Mouse (Mus musculus): ENCODE measurements at regions not wholly inside any gene's neighbourhood (a gene's known extent, or its start where the extent isn't known, plus 50 kb on each side); places are given as distances from the start of the nearest gene placed in this dataset.
"Not testable (repeated sequence)": the region's sequence is repeated elsewhere in the genome, so short reads cannot be mapped to it uniquely, and the experiment has no call there.

GRCm38 (mm10) chr6:41225382-41225781 lies 76.7 kb upstream of the Try4 start:
- no peak for DNase-seq (ENCODE audit: low read depth, low spot score)

DNA sequence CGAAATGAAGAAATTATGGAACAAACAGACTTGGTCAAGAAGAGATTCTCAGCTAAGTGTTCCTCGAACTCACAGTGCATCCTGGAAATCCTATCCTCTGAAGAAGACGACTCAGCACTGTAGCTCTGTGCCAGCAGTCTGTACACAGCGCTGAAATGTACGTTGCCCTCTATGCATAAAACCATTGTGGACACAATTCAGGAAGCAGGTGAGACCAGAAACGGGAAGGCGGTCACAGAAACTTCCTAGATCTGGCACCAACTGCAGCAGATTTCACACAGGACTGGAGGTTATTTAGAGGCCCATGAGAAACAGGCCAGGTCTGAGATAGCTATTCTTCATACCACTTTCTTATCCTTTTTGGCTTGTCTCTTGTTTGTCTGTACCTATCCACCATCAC lies 83.7 kb upstream of the Try4 start:
- no peak for DNase-seq (ENCODE audit: low read depth, low spot score)

DNA sequence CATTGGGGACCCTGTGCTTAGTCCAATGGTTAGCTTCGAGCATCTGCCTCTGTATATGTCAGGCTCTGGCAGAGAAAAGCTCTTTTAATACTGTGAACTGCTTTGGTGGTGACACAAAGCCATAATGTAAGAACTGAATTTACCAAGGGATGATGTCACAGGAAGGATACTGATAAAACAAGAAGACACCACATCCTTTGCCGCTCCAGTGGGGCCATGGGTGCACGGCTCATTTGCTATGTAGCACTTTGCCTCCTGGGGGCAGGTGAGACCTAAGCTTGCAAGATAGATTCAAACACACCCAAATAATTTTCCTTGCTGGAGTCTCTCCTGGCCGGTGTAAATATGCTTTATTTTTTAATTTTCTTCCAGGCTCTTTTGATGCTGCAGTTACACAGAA lies 86.2 kb upstream of the Try4 start:
- DNase-seq (ENCODE audit: low read depth, low spot score) = no peak

- no peak for DNase-seq (ENCODE audit: low read depth, low spot score)
Observed at GRCm38 (mm10) chr6:41205864-41206263, 96.2 kb upstream of the Try4 start.

DNA sequence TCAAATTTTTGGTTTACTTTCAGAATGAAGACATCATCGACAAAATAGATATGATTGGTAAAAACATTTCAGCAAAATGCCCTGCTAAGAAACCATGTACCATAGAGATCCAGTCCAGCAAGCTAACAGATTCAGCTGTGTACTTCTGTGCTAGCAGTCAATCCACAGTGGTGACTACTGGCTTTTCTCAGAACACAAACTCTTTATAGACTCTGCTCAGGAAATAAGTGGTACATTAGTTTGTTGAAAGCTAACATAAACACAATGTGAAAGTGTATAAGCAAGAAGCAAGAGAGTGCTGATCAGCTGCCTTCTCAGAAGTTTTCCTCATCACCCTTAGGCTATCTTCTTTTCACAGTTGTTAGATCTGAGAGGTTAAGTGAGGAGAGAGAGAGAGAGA lies 99.2 kb upstream of the Try4 start:
- no peak for DNase-seq (ENCODE audit: low read depth, low spot score)

- DNase-seq (ENCODE audit: low read depth, low spot score) = no peak
Observed at GRCm38 (mm10) chr6:41202302-41202701, 99.8 kb upstream of the Try4 start.

DNA sequence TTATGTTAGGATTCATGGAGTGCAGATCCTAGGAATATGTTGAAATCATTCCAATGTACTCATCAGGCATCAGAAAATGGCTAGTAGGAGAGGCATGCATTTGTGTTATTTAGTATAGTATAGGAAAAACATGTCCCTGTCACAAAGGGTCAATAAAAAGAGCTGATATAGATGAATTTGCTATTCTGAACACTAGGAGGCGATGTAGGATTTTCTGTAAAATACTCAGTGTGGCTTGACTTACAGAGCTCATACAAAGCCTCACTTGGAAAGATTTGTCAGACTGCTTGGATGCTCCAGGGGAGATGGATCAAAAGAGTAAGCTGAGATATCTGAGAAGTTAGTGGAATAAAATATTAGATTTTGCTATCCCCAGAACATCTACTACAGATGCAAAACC lies 107.6 kb upstream of the Try4 start:
- peak; percentile 46 for DNase-seq (ENCODE audit: low read depth, low spot score)

DNA sequence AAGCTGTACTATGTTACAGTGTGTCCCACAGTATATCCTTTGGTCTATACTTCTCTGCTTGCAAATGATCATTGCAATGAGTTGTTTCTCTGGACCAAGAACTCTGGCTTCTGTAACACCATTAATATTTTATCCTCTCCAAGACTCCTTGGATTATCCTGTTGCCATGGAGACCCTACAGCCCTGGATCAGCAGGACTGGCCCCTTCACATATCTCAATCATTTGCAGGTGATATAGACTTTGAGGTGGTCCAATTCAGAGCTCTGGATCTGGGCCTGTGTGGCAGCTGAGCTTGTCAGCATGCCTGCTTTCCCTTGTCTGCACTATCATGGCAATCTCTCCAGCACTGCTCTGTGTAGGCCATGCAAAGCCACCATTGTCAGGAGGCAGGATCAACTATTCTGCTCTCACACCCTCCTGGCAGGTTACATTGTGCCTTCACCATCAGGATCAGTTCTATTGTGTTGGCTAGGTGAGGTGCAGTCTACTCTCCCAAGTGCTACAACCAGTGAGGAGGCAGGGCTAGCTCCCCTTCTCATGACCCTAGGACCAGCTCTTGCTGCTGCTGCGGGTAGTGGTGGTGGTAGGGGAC lies 110.2 kb upstream of the Try4 start:
- no peak for DNase-seq (ENCODE audit: low read depth, low spot score)

DNA sequence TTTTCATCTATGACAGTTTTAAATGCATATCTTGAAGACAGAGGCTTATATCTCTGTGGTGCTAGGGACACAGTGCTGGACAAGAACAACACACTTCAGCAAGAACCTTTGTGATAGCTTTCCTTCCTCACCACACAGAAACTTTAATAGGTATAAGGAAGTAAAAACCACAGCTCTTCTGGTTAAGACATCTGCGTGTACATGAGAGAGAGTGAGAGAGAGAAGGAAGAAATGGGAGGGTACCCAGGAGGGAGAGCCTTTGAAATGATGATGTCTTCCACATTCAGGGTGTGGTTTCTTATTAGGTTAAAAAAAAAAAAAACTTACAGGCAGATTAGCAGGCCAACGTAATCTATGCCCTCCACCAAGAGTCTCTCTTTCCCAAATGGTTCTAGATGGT lies 113.2 kb upstream of the Try4 start:
- no peak for DNase-seq (ENCODE audit: low read depth, low spot score)

GRCm38 (mm10) chr6:41187966-41188365 lies 114.1 kb upstream of the Try4 start:
- peak; percentile 35 for DNase-seq (ENCODE audit: low read depth, low spot score)

- peak; percentile 21 for DNase-seq (ENCODE audit: low read depth, low spot score)
Observed at GRCm38 (mm10) chr6:41178896-41179295, 123.2 kb upstream of the Try4 start.

GRCm38 (mm10) chr6:41178019-41178418 lies 124.0 kb upstream of the Try4 start:
- no peak for DNase-seq (ENCODE audit: low read depth, low spot score)

DNA sequence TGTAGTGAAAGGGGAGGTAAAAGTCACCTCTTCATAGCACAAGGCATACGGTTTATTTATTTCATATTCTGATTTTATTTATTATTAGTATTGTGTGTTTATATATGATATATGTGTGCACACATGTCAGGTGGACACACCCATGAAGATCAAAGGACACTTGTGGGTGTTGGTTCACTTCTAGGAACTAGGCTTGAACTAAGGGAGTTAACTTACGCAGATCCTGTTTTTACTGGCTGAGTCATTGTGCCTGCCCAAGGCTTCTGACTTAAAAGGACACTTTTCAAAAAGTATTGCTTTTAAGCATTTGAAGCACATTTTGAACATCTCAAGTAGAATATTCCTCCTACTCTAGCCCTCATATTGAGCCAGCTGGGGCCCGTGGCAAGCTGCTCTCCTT lies 124.9 kb upstream of the Try4 start:
- DNase-seq (ENCODE audit: low read depth, low spot score) = no peak

DNA sequence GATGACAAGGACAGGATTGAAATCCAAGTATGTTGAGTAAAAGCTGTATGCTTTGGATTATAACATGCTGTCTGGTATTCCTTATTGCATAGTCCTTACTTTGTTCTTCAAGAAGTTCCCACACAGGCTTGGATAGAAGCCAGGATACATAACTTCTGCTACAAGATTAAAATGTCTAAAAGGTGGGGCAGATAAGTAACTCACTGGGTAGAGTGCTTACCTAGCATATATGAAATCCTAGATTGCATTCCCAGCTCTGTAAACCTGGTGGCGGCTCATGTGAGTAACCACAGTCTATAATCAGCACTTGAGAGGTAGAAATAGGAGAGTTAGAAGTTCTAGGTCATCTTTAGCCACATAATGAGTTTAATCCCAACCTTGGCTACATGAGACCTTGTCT lies 126.0 kb upstream of the Try4 start:
- DNase-seq (ENCODE audit: low read depth, low spot score) = no peak

DNA sequence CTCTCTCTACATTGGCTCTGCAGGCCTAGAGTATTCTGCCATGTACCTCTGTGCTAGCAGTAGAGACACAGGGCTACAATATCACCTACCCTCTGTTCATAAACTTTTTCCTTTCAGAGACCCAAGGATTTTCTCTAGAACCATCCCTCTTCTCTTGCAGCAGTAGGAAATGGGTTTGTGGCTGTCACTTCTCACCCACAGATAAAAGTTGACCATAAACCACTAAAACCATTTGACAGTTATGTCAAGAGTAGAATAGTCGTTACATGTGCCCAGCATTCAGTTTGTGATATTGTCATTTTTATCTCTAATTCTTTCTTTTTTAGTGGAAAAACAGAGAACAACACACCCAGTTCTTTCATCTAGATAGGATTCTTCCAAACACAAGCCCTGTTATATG lies 128.2 kb upstream of the 2210010C04Rik start:
- no peak for DNase-seq (ENCODE audit: low read depth, low spot score)

DNA sequence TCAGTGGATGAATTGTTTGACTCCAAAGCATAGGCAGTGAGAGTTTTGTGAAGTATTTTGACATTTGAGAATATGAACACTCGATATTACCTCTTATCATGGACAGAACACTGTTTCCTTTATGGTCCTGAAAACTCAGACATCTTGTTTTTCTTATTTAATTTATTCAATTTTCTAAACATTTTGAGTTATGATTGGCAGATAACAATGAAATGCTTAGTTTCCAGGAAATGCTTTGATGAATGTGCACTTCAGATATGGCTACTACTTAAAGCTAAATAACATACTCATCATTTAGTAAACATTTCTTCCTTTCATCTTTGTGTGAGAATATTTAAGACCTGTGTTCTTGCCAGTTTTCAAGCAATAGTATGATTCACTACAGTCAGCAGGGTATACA lies 126.4 kb upstream of the 2210010C04Rik start:
- no peak for DNase-seq (ENCODE audit: low read depth, low spot score)

DNA sequence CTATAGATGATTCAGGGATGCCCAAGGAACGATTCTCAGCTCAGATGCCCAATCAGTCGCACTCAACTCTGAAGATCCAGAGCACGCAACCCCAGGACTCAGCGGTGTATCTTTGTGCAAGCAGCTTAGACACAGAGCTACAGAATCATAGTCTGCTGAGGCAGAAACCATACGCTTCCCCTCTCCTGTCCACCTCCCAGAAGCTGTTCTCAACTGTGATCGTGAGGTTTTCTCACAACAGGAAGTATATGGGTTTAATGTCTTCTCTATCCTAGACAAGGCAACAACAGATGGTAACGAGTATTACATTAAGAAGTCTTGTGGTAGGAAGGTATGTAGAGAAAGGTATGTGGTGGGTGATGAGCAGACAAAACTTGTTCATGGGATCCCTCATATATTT lies 116.8 kb upstream of the 2210010C04Rik start:
- no peak for DNase-seq (ENCODE audit: low read depth, low spot score)

- DNase-seq (ENCODE audit: low read depth, low spot score) = no peak
Observed at GRCm38 (mm10) chr6:41151542-41151941, 116.2 kb upstream of the 2210010C04Rik start.

DNA sequence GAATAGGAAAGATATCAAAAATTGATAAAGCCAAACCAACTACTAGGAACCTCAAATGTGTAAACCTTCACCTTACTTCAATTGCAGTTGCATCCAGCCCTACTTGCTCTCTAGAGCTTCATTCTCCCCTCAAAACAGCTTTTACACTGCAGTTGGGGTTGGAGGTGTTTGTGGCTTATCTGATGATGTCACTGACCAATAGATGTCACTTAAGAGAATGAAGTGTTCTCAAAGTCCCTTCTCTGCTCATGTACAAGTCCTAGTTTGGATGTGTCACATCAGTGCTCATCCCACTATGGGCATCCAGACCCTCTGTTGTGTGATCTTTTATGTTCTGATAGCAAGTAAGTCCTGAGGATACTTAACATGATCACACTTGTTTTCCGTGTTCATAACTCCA lies 105.6 kb upstream of the 2210010C04Rik start:
- no peak for DNase-seq (ENCODE audit: low read depth, low spot score)

DNA sequence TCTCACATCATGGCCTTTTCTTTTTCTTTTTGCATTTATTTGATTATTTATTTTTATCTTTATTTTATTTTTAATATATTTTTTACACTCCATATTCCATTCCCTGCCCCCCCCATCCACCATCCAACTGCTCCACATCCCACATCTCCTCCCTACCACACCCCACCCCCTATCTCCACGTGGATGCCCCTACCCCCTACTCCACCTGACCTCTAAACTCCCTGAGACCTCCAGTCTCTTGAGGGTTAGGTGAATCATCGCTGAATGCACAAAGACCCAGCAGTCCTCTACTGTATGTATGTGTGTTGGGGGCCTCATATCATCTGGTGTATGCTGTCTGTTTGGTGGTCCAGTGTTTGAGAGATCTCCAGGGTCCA lies 102.1 kb upstream of the 2210010C04Rik start:
- DNase-seq (ENCODE audit: low read depth, low spot score) = not testable (repeated sequence)

DNA sequence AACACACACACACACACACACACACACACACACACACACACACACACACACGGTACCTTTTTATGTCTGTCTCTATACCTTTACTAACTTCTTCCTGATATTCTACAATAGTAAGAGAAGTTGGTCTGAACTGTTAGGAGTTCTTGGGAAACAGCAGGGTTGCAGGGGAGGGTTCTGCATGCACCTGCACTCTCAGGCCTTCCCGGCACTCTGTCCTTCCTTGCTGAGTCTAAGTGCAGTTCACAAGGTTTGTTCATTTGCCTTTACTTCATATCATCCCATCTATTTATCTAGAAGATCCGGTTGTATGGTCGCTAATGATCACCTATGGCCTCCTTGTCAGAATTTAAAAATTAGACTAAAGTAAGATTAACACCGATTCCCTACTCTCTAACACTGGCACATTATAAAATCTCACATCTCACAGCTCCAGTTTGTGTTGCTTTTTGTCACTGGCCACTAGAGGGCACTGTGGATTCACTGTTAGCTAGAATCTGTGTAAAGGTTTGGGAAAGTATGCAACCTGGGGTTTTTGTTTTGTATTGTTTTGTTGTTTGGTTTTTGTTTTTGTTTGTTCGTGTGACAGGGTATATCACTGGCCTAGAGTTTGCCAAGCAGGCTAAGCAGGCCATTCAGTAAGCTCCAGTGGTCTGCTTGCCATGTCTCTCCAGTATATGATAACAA lies 101.5 kb upstream of the 2210010C04Rik start:
- peak; percentile 72 for DNase-seq (ENCODE audit: low read depth, low spot score)

GRCm38 (mm10) chr6:41135160-41135559 lies 99.9 kb upstream of the 2210010C04Rik start:
- no peak for DNase-seq (ENCODE audit: low read depth, low spot score)

DNA sequence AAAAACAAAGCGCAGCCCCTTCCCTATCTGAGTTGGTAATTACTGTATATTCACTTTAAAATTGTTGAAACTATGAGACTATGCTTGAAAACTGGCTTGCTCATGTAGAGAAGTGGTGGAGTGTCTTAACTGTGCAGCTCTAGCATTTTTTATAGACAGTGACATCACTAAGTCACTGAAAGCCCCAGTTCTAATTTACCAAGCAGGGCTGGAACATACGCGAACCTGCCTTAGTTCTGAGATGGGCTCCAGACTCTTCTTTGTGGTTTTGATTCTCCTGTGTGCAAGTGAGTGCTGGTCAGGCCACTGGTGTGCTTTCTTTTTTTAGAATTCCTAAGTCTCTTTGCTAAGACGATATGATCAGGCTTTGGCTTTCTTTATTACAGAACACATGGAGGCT lies 94.6 kb upstream of the 2210010C04Rik start:
- DNase-seq (ENCODE audit: low read depth, low spot score) = no peak

DNA sequence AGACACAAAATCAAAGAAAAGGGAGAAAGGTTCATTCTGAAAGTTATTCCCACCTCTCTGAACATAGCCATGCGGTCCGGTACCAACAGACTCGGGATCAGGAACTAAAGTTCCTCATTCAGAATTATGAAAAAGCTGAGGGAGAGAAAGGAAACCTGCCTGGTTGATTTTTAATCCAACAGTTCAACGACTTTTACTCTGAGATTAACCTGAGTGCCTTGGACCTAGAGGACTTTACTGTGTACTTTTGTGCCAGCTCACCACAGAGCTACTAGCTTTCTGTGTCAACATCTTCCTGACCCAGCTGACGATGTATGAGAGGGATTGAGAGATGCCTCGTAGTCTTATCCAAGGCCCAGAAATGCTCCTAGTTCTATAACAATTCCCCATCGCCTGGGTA lies 92.5 kb upstream of the 2210010C04Rik start:
- no peak for DNase-seq (ENCODE audit: low read depth, low spot score)
